Mouse (Mus musculus) heart, embryonic 12.5 days (tissue): ENCODE measurements around the gene Tex22. TPM values are rescaled to one million over a fixed set of nuclear protein-coding genes. Genes with fewer than 3 reads are reported as not detected.

ENCODE experiments used
- ATAC-seq: fragments of 200-750 bp; cut with Nextera tagmentation; 2 replicates; pipeline ENCODE4 v1.8.0; 2017; ENCODE audit warnings: moderate TSS enrichment, moderate library complexity; ENCODE audit not compliant: insufficient number of reproducible peaks, low FRiP score
- H3K27ac ChIP-seq: fragments of 300-500 bp; sonication (generic); 2 replicates; pipeline ENCODE4 v1.5.1; 2016; ENCODE audit warnings: mild to moderate bottlenecking, moderate library complexity; ENCODE audit not compliant: poor library complexity, severe bottlenecking
- H3K27me3 ChIP-seq: fragments of 300-500 bp; sonication (generic); replicated peaks from 2 replicates; pipeline ENCODE4 v1.6.1; 2016; ENCODE audit warnings: mild to moderate bottlenecking, moderate library complexity
- H3K36me3 ChIP-seq: fragments of 300-500 bp; sonication (generic); 2 replicates; pipeline ENCODE4 v1.6.1; 2016; ENCODE audit warnings: mild to moderate bottlenecking, moderate library complexity
- H3K4me1 ChIP-seq: fragments of 300-500 bp; sonication (generic); replicated peaks from 2 replicates; pipeline ENCODE4 v1.6.1; 2016; ENCODE audit warnings: mild to moderate bottlenecking
- H3K4me2 ChIP-seq: fragments of 300-500 bp; sonication (generic); 2 replicates; pipeline ENCODE4 v1.6.1; 2016; ENCODE audit warnings: mild to moderate bottlenecking, moderate library complexity
- H3K4me3 ChIP-seq: fragments of 300-500 bp; sonication (generic); 2 replicates; pipeline ENCODE4 v1.5.1; 2016; ENCODE audit warnings: mild to moderate bottlenecking
- H3K9ac ChIP-seq: fragments of 300-500 bp; sonication (generic); 2 replicates; pipeline ENCODE4 v1.6.1; 2016; ENCODE audit warnings: mild to moderate bottlenecking, moderate library complexity
- H3K9me3 ChIP-seq: fragments of 300-500 bp; sonication (generic); replicated peaks from 2 replicates; pipeline ENCODE4 v1.6.1; 2016; ENCODE audit warnings: mild to moderate bottlenecking, moderate library complexity
- WGBS: fragments of 180-500 bp; shearing (Covaris S2); methylation state at CpG from one replicate; pipeline ENCODE4 v1.1.7; 2016; 5-methylcytosine and 5-hydroxymethylcytosine counted together
- polyA plus RNA-seq: library from polyadenylated mRNA; unstranded; fragments of >200 nt; fragmentation: Nextera tagmentation; extraction: Ambion mirVana; gene quantifications from 2 replicates; pipeline ENCODE4 v1.2.1, GENCODE M21; 2016

Tex22 gene
- not detected in 2 replicates for polyA plus RNA-seq

DNA sequence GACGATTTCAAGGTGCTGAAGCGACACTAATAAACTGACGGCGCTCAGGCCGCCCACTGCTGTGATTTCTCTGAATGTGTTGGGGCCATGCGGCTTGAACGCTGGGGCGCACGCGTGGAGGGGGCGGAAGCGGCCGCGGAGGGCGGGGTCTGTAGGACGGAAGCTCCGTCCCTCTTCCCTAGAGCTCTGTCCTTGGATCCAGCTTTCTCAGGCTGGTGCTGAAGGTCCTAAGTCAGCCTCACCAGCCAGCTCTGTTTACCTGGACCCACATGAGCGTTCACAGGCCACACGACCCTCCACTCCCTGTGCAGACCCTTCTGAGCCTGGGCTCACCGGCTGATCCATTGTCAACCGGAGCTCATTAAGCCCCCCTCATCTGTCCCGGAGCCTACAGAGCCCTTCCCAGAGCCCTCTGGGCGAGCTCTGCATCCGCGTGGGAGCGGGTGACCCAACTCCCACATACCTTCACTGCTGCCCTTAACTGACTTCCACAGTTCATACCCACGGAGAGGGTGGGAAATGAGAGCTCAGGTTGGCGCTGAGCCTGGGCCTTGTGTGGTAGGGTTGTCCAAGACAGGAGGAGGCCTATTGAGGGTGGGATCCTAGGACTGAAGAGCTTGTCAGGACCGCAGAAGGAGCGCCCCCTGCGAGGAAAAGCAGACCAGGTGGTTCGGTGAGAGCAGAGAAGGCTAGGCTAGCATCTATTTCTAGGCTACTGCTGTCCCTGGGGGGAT is at the start of gene Tex22:
Gene Tex22 (plus strand): TSS at position 174 of the 734 bp plus-strand sequence.
- Histone ChIP-seq H3K27ac (peak within 1 kb of the TSS; percentile 89), H3K4me1 (peaks cover 21% of the 10 kb centered on the region), H3K36me3 (peaks cover 27% of the 10 kb centered on the region), H3K4me3 (peak within 1 kb of the TSS; percentile 48), H3K9ac (peak within 1 kb of the TSS; percentile 72), H3K9me3 (no peaks in the 10 kb centered on the region), H3K27me3 (no peaks in the 10 kb centered on the region), H3K4me2 (peak within 1 kb of the TSS; percentile 92)
- WGBS: 5% methylated on average over 32 of the region's 32 CpGs
- ATAC-seq: peak; percentile 91

DNA sequence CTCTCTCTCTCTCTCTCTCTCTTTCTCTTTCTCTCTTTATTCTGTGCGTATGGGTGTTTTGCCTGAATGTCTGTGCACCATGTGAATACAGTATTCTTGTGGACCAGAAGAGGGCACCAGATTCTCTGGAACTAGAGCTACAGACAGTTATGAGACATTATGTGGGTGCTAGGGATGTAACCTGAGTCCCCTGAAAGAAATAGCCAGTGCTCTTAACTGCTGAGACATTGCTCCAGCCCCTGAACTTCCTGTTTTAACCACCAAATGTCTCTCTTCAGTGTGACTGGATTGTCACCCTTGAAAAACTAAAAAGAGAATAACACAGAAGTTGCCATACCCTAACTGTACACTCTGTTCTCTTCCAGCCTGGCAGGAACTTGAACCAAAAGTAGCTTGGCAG is 47.7 kb upstream of the Tex22 start:
- Histone ChIP-seq H3K4me2 (no peak overlapping the region), H3K27me3 (no peaks in the 10 kb centered on the region), H3K9ac (no peak overlapping the region), H3K27ac (no peak overlapping the region), H3K36me3 (peaks cover 7% of the 10 kb centered on the region; the same call in 1 of the 2 replicates), H3K4me3 (no peak overlapping the region), H3K4me1 (peaks cover 46% of the 10 kb centered on the region), H3K9me3 (no peaks in the 10 kb centered on the region)
- no peak for ATAC-seq
- WGBS: 100% methylated on average over 1 of the region's 1 CpGs

DNA sequence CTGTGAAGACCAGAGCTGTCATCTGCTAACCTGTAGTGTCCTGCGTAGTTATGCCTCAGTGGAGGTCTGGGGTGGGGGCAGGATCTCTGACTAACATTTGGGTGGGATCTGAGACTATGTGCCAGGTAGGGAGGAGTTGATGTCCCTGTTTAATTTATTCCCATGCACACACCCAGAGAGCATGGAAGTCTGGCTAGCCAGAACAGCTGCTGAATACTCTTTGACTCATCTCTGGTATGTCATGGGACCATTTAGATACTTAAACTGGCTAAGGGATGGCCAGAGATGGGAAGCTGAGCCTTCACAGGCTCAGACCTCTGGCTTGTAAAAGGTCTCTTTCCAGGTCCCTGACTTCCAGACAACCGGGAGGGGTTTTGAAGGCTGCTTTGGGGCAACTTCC is 46.8 kb upstream of the Tex22 start:
- WGBS: 86% methylated on average over 2 of the region's 2 CpGs
- Histone ChIP-seq H3K36me3 (peaks cover 7% of the 10 kb centered on the region; the same call in 1 of the 2 replicates), H3K4me1 (peaks cover 56% of the 10 kb centered on the region), H3K9me3 (no peaks in the 10 kb centered on the region), H3K27me3 (no peaks in the 10 kb centered on the region), H3K27ac (no peak overlapping the region), H3K9ac (no peak overlapping the region), H3K4me3 (no peak overlapping the region), H3K4me2 (no peak overlapping the region)
- no peak for ATAC-seq

DNA sequence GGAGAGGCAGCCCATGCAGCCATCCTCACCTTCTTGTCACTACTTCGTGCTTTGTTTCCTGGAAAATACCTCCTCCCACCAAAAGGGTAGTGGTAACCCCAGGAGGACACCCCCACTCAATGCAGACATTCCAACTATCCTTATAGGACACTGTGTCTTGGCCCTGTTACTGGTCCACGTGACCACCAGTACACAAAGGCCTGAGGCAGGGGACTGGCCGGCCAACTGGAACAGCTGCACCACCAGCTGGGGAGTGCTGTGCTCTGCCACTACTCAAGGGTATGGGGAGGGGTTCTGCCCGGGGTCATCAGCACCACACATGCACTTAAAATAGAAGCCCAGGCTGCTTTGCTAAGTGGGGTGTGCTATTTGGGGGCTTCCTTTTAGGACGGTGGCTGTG is 46.2 kb upstream of the Tex22 start:
- Histone ChIP-seq H3K27me3 (no peaks in the 10 kb centered on the region), H3K36me3 (peaks cover 7% of the 10 kb centered on the region; the same call in 1 of the 2 replicates), H3K4me1 (peaks cover 58% of the 10 kb centered on the region), H3K9ac (no peak overlapping the region; the same call in 1 of the 2 replicates), H3K4me2 (no peak overlapping the region; the same call in 1 of the 2 replicates), H3K27ac (no peak overlapping the region; the same call in 1 of the 2 replicates), H3K4me3 (no peak overlapping the region), H3K9me3 (no peaks in the 10 kb centered on the region)
- ATAC-seq: no peak
- 47% methylated on average over 5 of the region's 5 CpGs for WGBS

DNA sequence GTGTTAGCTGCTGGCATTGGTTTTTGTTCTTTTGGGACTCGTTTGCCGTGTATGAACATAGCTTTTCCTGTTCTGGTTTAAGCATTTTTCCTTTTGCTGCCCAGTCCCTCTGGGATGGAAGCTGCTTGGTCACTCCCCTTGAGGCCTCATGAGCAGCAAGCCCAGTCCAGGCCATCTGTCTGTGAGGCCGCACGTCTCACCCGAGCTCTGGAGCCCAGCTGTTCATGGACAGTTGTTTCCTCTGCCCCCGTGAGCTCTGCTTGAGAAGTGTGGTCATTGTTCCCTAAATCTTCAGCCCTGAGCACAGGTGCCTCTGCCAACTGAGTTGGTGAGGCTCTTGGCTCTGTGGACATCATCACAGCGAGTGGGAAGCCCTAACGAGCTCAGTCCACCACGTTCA is 45.4 kb upstream of the Tex22 start:
- Histone ChIP-seq H3K4me2 (no peak overlapping the region), H3K4me1 (peaks cover 59% of the 10 kb centered on the region), H3K27ac (no peak overlapping the region), H3K27me3 (no peaks in the 10 kb centered on the region), H3K4me3 (no peak overlapping the region), H3K36me3 (peaks cover 4% of the 10 kb centered on the region; the same call in 1 of the 2 replicates), H3K9me3 (no peaks in the 10 kb centered on the region), H3K9ac (0 out of 2 replicates have a peak overlapping the region, but pooled peaks have one; percentile 5)
- no peak for ATAC-seq
- 81% methylated on average over 9 of the region's 9 CpGs for WGBS

DNA sequence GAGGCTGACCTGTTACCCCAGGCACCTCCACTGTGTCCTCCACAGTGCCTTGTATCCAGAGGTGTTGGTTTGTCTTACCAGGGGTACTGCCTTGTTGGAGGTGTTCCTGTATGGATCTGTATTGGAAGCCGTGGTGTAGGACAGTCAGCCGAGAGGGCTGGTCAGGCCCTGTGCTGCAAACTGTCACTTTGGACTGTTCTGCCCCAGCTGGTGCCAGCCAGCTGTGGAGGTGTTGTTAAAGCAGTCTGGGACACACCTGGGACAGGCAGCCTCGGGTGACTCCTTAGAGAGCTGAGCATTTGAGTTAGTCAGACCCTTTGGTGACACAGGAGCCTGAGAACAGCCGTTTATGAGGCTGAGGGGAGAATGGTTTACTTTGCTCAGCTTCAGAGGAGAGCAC is 44.3 kb upstream of the Tex22 start:
- no peak overlapping the region for H3K9ac ChIP-seq
- H3K4me3 ChIP-seq: no peak overlapping the region
- H3K4me2 ChIP-seq: no peak overlapping the region
- H3K4me1 ChIP-seq: peaks cover 70% of the 10 kb centered on the region
- ATAC-seq: no peak
- H3K36me3 ChIP-seq: peaks cover 4% of the 10 kb centered on the region; the same call in 1 of the 2 replicates
- whole genome bisulfite sequencing: 69% methylated on average over 4 of the region's 4 CpGs
- no peak overlapping the region for H3K27ac ChIP-seq
- no peaks in the 10 kb centered on the region for H3K9me3 ChIP-seq
- no peaks in the 10 kb centered on the region for H3K27me3 ChIP-seq

DNA sequence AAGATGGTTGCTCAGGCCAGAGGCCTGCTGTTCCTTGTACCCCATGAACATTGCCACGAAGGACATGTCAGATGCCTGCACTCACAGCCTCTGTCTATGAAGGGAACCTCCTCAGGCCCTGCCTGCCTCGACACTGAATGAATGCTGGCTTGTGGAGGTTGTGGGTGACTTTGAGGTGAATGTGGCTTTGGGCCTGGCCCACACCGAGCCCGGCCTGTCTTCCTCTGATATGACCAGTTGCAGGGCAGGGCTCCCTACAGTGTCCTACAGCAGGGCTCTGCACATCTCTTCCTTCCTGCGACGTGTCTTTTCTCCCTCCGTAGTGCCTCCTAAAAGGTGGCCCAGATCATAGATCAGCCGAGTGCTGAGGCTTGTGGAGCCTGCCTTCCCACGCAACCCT is 43.3 kb upstream of the Tex22 start:
- WGBS: 78% methylated on average over 9 of the region's 9 CpGs
- Histone ChIP-seq H3K27me3 (no peaks in the 10 kb centered on the region), H3K4me2 (no peak overlapping the region), H3K36me3 (peaks cover 4% of the 10 kb centered on the region; the same call in 1 of the 2 replicates), H3K4me3 (no peak overlapping the region), H3K4me1 (peaks cover 75% of the 10 kb centered on the region), H3K9ac (no peak overlapping the region), H3K9me3 (no peaks in the 10 kb centered on the region), H3K27ac (no peak overlapping the region)
- ATAC-seq: no peak

DNA sequence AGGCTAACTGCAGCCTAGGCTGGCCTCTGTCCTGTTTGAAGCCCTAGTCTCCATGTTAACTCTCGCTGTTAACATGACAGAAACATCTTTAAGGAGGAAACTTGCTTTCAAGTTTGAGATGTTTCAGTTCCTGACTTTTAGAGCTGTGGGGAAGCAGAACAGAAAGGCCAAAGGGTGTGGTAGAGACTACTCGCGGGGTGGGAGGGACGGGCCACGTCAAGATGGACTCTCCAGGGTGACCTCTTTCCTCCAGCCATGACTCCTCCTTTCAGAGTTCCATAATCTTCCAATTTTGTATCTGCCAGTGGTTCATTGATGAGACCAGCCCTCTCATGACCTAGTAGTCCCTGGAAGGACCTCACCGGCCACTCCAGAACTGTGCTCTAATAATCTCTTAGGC is 42.9 kb upstream of the Tex22 start:
- WGBS: 80% methylated on average over 6 of the region's 6 CpGs
- Histone ChIP-seq H3K9me3 (no peaks in the 10 kb centered on the region), H3K27ac (no peak overlapping the region), H3K9ac (no peak overlapping the region), H3K4me1 (peaks cover 78% of the 10 kb centered on the region), H3K4me2 (no peak overlapping the region), H3K36me3 (peaks cover 4% of the 10 kb centered on the region; the same call in 1 of the 2 replicates), H3K4me3 (no peak overlapping the region), H3K27me3 (no peaks in the 10 kb centered on the region)
- no peak for ATAC-seq

DNA sequence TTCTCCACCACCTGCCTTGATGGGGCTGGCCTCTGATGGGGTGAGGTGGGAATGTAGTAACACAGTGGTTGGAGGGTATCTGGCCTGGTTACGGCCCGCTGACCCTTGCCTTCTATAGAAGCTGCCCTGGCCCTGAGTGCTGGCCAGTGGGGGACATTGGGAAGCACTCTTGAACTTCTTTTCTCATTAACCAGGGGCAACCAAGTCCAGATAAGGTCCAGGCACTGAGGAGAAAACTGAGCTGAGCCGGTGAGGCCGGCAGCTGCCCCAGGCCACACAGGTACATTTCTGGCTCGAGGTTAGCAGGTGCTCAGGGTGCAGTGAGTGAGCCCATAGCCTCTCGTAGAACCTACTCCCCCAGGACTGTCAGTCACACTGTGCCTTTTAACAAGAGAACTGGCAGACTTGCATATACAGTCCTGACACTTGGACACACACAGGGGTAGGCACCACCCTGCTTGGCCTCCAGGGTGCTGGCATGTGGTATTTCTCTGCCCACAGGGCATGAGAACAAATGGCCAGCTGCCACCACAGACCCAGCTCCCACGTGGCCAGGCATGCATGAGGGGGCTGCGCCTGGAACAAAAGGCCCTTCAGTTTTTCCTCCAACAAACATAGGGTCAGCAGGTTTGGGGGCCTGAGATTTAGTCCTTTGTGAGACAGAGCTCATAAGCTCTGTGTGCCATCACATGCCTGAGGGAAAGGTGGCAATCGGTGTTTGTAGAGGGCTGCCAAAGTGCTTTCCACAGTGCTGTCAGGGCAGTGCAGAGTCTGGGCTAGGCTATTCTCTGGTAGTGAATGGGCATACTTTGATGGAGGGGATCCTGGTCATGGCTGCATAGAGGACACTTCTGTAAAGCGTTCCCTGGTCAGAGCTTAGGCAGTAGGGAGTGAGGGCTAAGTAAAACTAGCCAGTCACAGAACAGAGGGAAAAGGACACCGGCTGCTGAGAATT is 41.7 kb upstream of the Tex22 start:
- no peak for ATAC-seq
- Histone ChIP-seq H3K27me3 (no peaks in the 10 kb centered on the region), H3K27ac (no peak overlapping the region), H3K36me3 (no peaks in the 10 kb centered on the region), H3K4me1 (peaks cover 72% of the 10 kb centered on the region), H3K4me2 (no peak overlapping the region), H3K4me3 (no peak overlapping the region), H3K9ac (0 out of 2 replicates have a peak overlapping the region, but pooled peaks have one; percentile 9), H3K9me3 (no peaks in the 10 kb centered on the region)
- WGBS: 71% methylated on average over 11 of the region's 11 CpGs

DNA sequence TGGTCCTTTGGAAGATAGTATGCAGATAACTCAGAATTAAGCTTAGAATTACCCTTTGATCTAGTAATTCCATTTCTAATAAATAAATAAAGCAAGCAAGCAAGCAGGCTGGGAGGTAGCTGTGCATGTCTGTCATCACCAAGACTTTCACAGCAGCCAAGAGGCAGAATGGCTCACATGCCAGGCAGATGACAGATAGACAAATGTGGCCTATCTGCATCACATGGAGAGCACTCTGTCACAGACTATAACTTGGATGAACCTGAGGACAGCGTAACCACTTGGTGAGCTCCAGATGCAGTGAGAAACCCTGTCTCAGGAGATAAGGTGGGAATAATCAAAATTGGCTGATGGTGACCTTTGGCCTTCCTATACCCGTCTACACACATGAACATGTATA is 39.2 kb upstream of the Tex22 start:
- H3K36me3 ChIP-seq: no peaks in the 10 kb centered on the region
- ATAC-seq: no peak
- no peak overlapping the region for H3K4me2 ChIP-seq
- no peak overlapping the region for H3K4me3 ChIP-seq
- no peak overlapping the region for H3K9ac ChIP-seq
- H3K9me3 ChIP-seq: no peaks in the 10 kb centered on the region
- H3K27me3 ChIP-seq: no peaks in the 10 kb centered on the region
- H3K27ac ChIP-seq: peak overlapping the region; percentile 2; the same call in 1 of the 2 replicates
- H3K4me1 ChIP-seq: peaks cover 52% of the 10 kb centered on the region
- WGBS: 48% methylated on average over 2 of the region's 2 CpGs

DNA sequence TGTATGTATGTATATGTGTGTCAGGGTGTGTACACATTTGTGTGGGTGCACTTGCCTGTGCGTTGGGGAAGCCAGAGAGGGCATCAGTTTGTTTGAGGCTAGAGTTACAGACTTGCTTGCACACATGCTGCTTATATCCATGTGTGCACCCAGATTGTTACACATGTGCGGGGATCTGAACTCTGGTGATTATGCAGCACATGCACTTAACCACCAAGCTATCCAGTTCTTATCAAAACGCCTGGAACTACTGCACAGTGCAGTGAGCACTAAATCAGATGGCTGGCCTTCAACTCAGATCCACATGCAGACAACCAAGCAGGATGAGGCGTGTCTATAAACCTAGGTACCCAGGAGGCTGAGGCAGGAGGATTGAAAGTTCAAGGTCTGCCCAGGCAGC is 37.3 kb upstream of the Tex22 start:
- H3K9me3 ChIP-seq: no peaks in the 10 kb centered on the region
- WGBS: 80% methylated on average over 4 of the region's 4 CpGs
- ATAC-seq: no peak
- no peaks in the 10 kb centered on the region for H3K36me3 ChIP-seq
- H3K4me1 ChIP-seq: peaks cover 53% of the 10 kb centered on the region
- H3K9ac ChIP-seq: no peak overlapping the region
- H3K27ac ChIP-seq: no peak overlapping the region
- no peak overlapping the region for H3K4me2 ChIP-seq
- no peak overlapping the region for H3K4me3 ChIP-seq
- H3K27me3 ChIP-seq: no peaks in the 10 kb centered on the region
